Comparison of ENCODE assay signal across 8 mouse cellular contexts in genomic region chr4:136423224-136423623, GRCm38 (mm10). TPM values are rescaled to one million over a fixed set of nuclear protein-coding genes. Genes with fewer than 3 reads are reported as not detected.
DNase-seq lines count a peak whose midpoint lies in the region; ATAC-seq and TF ChIP-seq lines count a peak whose summit lies in the region.

TSS of gene Htr1d (plus strand) at chr4:136423524.

- no peak within 1 kb of the TSS for H3K9ac ChIP-seq in heart, adult 2 months (ENCODE audit: low read depth, low read length)
- H3K9ac ChIP-seq in liver, embryonic 14.5 days (replicated peaks) = no peak within 1 kb of the TSS

- H3K9me3 ChIP-seq in liver, embryonic 14.5 days (ENCODE audit: control insufficient read depth, low read length) = no peaks in the 10 kb centered on the region

- TF ChIP-seq EP300 in heart, adult 2 months (IDR thresholded peaks at IDR 0.05; ENCODE audit: insufficient read depth, low read depth, low read length) = no peak
- no peak for TF ChIP-seq EP300 in liver, embryonic 14.5 days (IDR thresholded peaks at IDR 0.05; ENCODE audit: low read depth)

- no peak for TF ChIP-seq CTCF in heart, adult 2 months (IDR thresholded peaks at IDR 0.05)
- TF ChIP-seq CTCF in testis, adult 2 months (IDR thresholded peaks at IDR 0.05; ENCODE audit: control insufficient read depth, insufficient read depth, insufficient replicate concordance, low read depth, low read length) = no peak
- no peak for TF ChIP-seq CTCF in liver, embryonic 14.5 days (IDR thresholded peaks at IDR 0.05; ENCODE audit: low read depth)
- no peak for TF ChIP-seq CTCF in thymus, adult 2 months (IDR thresholded peaks at IDR 0.05; ENCODE audit: borderline replicate concordance, control insufficient read depth, extremely low read depth, insufficient read depth, low read length, poor library complexity)

- H3K4me2 ChIP-seq in liver, embryonic 14.5 days (ENCODE audit: low read depth) = peak within 1 kb of the TSS; percentile 62

- no peaks in the 10 kb centered on the region for H3K79me2 ChIP-seq in heart, adult 2 months (replicated peaks; ENCODE audit: control insufficient read depth, insufficient read depth, low read length)

- no peaks in the 10 kb centered on the region for H3K36me3 ChIP-seq in heart, adult 2 months (ENCODE audit: control insufficient read depth, insufficient read depth, low read length)
- no peaks in the 10 kb centered on the region for H3K36me3 ChIP-seq in testis, adult 2 months (ENCODE audit: control insufficient read depth, insufficient read depth, low read length)
- no peaks in the 10 kb centered on the region for H3K36me3 ChIP-seq in liver, embryonic 14.5 days (replicated peaks; ENCODE audit: control insufficient read depth, insufficient read depth, low read depth)
- H3K36me3 ChIP-seq in thymus, adult 2 months (ENCODE audit: control insufficient read depth, insufficient read depth, low read length) = no peaks in the 10 kb centered on the region

- no peak for TF ChIP-seq POLR2A in heart, adult 2 months (IDR thresholded peaks at IDR 0.05; ENCODE audit: insufficient read depth, low read depth, low read length)
- no peak for TF ChIP-seq POLR2A in testis, adult 2 months (IDR thresholded peaks at IDR 0.05; ENCODE audit: control insufficient read depth, low read depth, low read length)
- TF ChIP-seq POLR2A in thymus, adult 2 months (IDR thresholded peaks at IDR 0.05; ENCODE audit: control insufficient read depth, extremely low read depth, insufficient read depth, low read length, poor library complexity) = no peak

- ATAC-seq in liver, embryonic 14.5 days (ENCODE audit: insufficient read depth) = no peak
- no peak for ATAC-seq in granulocyte monocyte progenitor cell, adult 5-6 weeks (replicated peaks; ENCODE audit: poor library complexity, severe bottlenecking)

- peak within 1 kb of the TSS; percentile 41 for H3K4me3 ChIP-seq in heart, adult 2 months
- peak within 1 kb of the TSS; percentile 16 for H3K4me3 ChIP-seq in testis, adult 2 months (ENCODE audit: control insufficient read depth, low read depth, low read length)
- H3K4me3 ChIP-seq in liver, embryonic 14.5 days (ENCODE audit: insufficient read depth in 1 of 2, low read depth in 2 of 2, low read length in 2 of 2) = peak within 1 kb of the TSS; percentile 4 to 30; a peak in 2 of 4 replicates
- no peak within 1 kb of the TSS for H3K4me3 ChIP-seq in thymus, adult 2 months (ENCODE audit: control insufficient read depth, insufficient read depth, low read length)

- DNase-seq in heart, adult 2 months = no peak
- no peak for DNase-seq in heart, postnatal 14 days
- DNase-seq in testis, postnatal 10 days (ENCODE audit: low spot score) = no peak
- DNase-seq in liver, embryonic 14.5 days (ENCODE audit: low read depth in 3 of 3, low spot score in 3 of 3) = no peak
- DNase-seq in thymus, adult 2 months = no peak
- DNase-seq in cerebellum, adult 8-10 months = no peak

- H3K4me1 ChIP-seq in heart, adult 2 months (ENCODE audit: control insufficient read depth, insufficient read depth, low read length) = no peaks in the 10 kb centered on the region
- peaks cover 7% of the 10 kb centered on the region for H3K4me1 ChIP-seq in testis, adult 2 months (ENCODE audit: control insufficient read depth, insufficient read depth, low read length)
- no peaks in the 10 kb centered on the region for H3K4me1 ChIP-seq in liver, embryonic 14.5 days (replicated peaks; ENCODE audit: control insufficient read depth in 2 of 2, insufficient read depth in 2 of 2, low read length in 1 of 2)
- peaks cover 6% of the 10 kb centered on the region for H3K4me1 ChIP-seq in thymus, adult 2 months (replicated peaks; ENCODE audit: control insufficient read depth, insufficient read depth, low read length)

- no peak within 1 kb of the TSS for H3K27ac ChIP-seq in heart, adult 2 months
- H3K27ac ChIP-seq in testis, adult 2 months (ENCODE audit: control insufficient read depth, insufficient read depth, low read depth, low read length) = no peak within 1 kb of the TSS
- no peak within 1 kb of the TSS for H3K27ac ChIP-seq in liver, embryonic 14.5 days
- H3K27ac ChIP-seq in thymus, adult 2 months (ENCODE audit: control insufficient read depth, insufficient read depth, low read length) = no peak within 1 kb of the TSS

- WGBS in heart, adult 2 months = 82% methylated on average over 9 of the region's 9 CpGs
- WGBS in liver, embryonic 14.5 days (ENCODE audit: insufficient replicate concordance) = 68% methylated on average over 9 of the region's 9 CpGs
- 84% methylated on average over 9 of the region's 9 CpGs for WGBS in thymus, adult 2 months

- peaks cover 9% of the 10 kb centered on the region for H3K27me3 ChIP-seq in heart, adult 2 months (ENCODE audit: control insufficient read depth, insufficient read depth, low read length)
- no peaks in the 10 kb centered on the region; the same call in 1 of the 2 replicates for H3K27me3 ChIP-seq in testis, adult 2 months (ENCODE audit: control insufficient read depth, insufficient read depth, low read length)
- H3K27me3 ChIP-seq in liver, embryonic 14.5 days (ENCODE audit: control insufficient read depth, insufficient read depth, low read length) = peaks cover 22% of the 10 kb centered on the region
- peaks cover 9% of the 10 kb centered on the region; the same call in 1 of the 2 replicates for H3K27me3 ChIP-seq in thymus, adult 2 months (ENCODE audit: control insufficient read depth, insufficient read depth, low read length)

- intact Hi-C loops in heart, adult 2 months (cut with DNase I) = no loop called here
- intact Hi-C loops in heart, postnatal 14 days (cut with DNase I) = no loop called here

RNA-seq across cellular contexts. Expression of gene Htr1d, which starts in this region (rescaled TPM):
- total RNA-seq in heart, adult 2 months (2021) = not detected
- 0.04 and 0.09 TPM in 2 replicates for polyA plus RNA-seq in heart, adult 2 months (2012; rRNA removed)
- total RNA-seq in heart, postnatal 14 days (2021) = not detected
- 0.15 and 0.30 TPM in 2 replicates for polyA plus RNA-seq in testis, adult 2 months (2012; rRNA removed)
- polyA plus RNA-seq in liver, embryonic 14.5 days (2012; rRNA removed) = not detected in 2 replicates
- not detected in 2 replicates for polyA plus RNA-seq in liver, embryonic 14.5 days (2014; fragmentation: Nextera tagmentation; extraction: Ambion mirVana)
- 0.24 and 0.57 TPM in 2 replicates for polyA plus RNA-seq in thymus, adult 2 months (2012; rRNA removed)
- not detected in 2 replicates for total RNA-seq in granulocyte monocyte progenitor cell, adult 5-6 weeks (2014; fragmentation: Nextera tagmentation)
- not detected in 2 replicates for total RNA-seq in granulocyte monocyte progenitor cell, adult 5-6 weeks (2017)
